Mouse (Mus musculus) MEL (cell line): ENCODE measurements around the gene Snd1.

Experiments
- CTCF ChIP-seq, 3 experiments: IDR thresholded peaks in 2 of 3; conservative IDR thresholded peaks in 1 of 3; 2 replicates each; pipeline ENCODE4 v1.5.1; 2011 to 2012; ENCODE audit warnings: low read length in 3 of 3, low read depth in 2 of 3, mild to moderate bottlenecking in 2 of 3, improper control_type of control experiment in 1 of 3, inconsistent platforms in 1 of 3, mixed read lengths in 1 of 3, moderate library complexity in 1 of 3; ENCODE audit not compliant: control insufficient read depth in 1 of 3, insufficient read depth in 1 of 3, poor library complexity in 1 of 3, severe bottlenecking in 1 of 3
- EP300 ChIP-seq, 2 experiments: IDR thresholded peaks; 2 replicates each; pipeline ENCODE4 v1.6.1; 2011; ENCODE audit warnings: improper control_type of control experiment in 2 of 2, low read length in 2 of 2, low read depth in 1 of 2, mild to moderate bottlenecking in 1 of 2
- GATA1 ChIP-seq: IDR thresholded peaks from 2 replicates; pipeline ENCODE4 v1.6.1; 2011; ENCODE audit warnings: low read depth, low read length, improper control_type of control experiment
- KAT2A ChIP-seq: conservative IDR thresholded peaks from 2 replicates; pipeline ENCODE4 v1.6.1; 2012; ENCODE audit warnings: low read depth, low read length, improper control_type of control experiment, inconsistent platforms
- MAX ChIP-seq: IDR thresholded peaks from 2 replicates; pipeline ENCODE4 v1.6.1; 2011; ENCODE audit warnings: low read length, improper control_type of control experiment
- POLR2A ChIP-seq, 2 experiments: IDR thresholded peaks; 2 replicates each; pipeline ENCODE4 v1.6.1; 2011 to 2012; ENCODE audit warnings: low read length in 2 of 2, mild to moderate bottlenecking in 2 of 2, control low read depth in 1 of 2, improper control_type of control experiment in 1 of 2, low read depth in 1 of 2, moderate library complexity in 1 of 2; ENCODE audit not compliant: control insufficient read depth in 1 of 2, insufficient read depth in 1 of 2, poor library complexity in 1 of 2
- POLR2AphosphoS2 ChIP-seq: IDR thresholded peaks from 2 replicates; pipeline ENCODE4 v1.6.1; 2011; ENCODE audit warnings: low read length, improper control_type of control experiment
- TCF12 ChIP-seq: IDR thresholded peaks from 2 replicates; pipeline ENCODE4 v1.6.1; 2014; ENCODE audit warnings: low read depth, mild to moderate bottlenecking, inconsistent platforms, low read length, improper control_type of control experiment, moderate library complexity

- TF ChIP-seq POLR2A (IDR thresholded peaks at IDR 0.05; ENCODE audit: control insufficient read depth in 1 of 2, insufficient read depth in 1 of 2, low read depth in 1 of 2, low read length in 2 of 2, poor library complexity in 1 of 2) (no peak), TCF12 (peak; percentile 66; the same call in 1 of the 2 replicates), CTCF (IDR thresholded peaks at IDR 0.05 in 2 of 3, conservative IDR thresholded peaks at IDR 0.05 in 1 of 3; ENCODE audit: control insufficient read depth in 1 of 3, insufficient read depth in 1 of 3, low read depth in 2 of 3, low read length in 3 of 3, poor library complexity in 1 of 3, severe bottlenecking in 1 of 3) (no peak), EP300 (IDR thresholded peaks at IDR 0.05; ENCODE audit: low read depth in 1 of 2, low read length in 2 of 2) (peak; percentile 34 to 70; a peak in 3 of 4 replicates), POLR2AphosphoS2 (no peak), KAT2A (no peak), MAX (no peak), GATA1 (0 out of 2 replicates have a peak, but pooled peaks have one; percentile 13)
Observed at GRCm38 (mm10) chr6:28706976-28707592, 232.1 kb downstream of the Snd1 start.
